25 mouse cellular contexts compared by ENCODE assay signal in genomic region chr1:22511614-22512013, GRCm38 (mm10).
DNase-seq lines count a peak whose midpoint lies in the region; ATAC-seq and TF ChIP-seq lines count a peak whose summit lies in the region.
"Had no signal": no experiment of that assay in that cellular context is flagged by ENCODE, and none has a peak within 500 bp of the region (broad histone marks: within the 10 kb centered on the region; RNA-seq: fewer than 3 reads in every experiment).

No protein-coding gene starts in this region.

- no peaks in the 10 kb centered on the region for H3K27me3 ChIP-seq in cerebellum, adult 2 months (ENCODE audit: control insufficient read depth, insufficient read depth, low read length)
- no peaks in the 10 kb centered on the region for H3K27me3 ChIP-seq in heart, embryonic 12.5 days (replicated peaks)
- H3K27me3 ChIP-seq: embryonic facial prominence, embryonic 13.5 days; forebrain, embryonic 13.5 days; heart, embryonic 13.5 days; hindbrain, embryonic 15.5 days had no signal

- no peak for TF ChIP-seq CTCF in layer of hippocampus, adult 2 months (conservative IDR thresholded peaks at IDR 0.05)
- TF ChIP-seq CTCF in cerebellum, adult 2 months (IDR thresholded peaks at IDR 0.05; ENCODE audit: borderline replicate concordance, insufficient read depth, low read depth, low read length) = no peak

- H3K27ac ChIP-seq in layer of hippocampus, adult 2 months = peak overlapping the region; percentile 36; the same call in 1 of the 2 replicates
- peak overlapping the region; percentile 45 for H3K27ac ChIP-seq in cerebellum, adult 2 months (ENCODE audit: insufficient read depth, low read length)
- H3K27ac ChIP-seq in heart, embryonic 12.5 days (ENCODE audit: poor library complexity, severe bottlenecking) = no peak overlapping the region
- H3K27ac ChIP-seq: embryonic facial prominence, embryonic 10.5 days; embryonic facial prominence, embryonic 13.5 days; forebrain, embryonic 10.5 days; forebrain, embryonic 13.5 days; heart, embryonic 13.5 days; hindbrain, embryonic 15.5 days had no signal

- no peak for TF ChIP-seq POLR2A in cerebellum, adult 2 months (IDR thresholded peaks at IDR 0.05; ENCODE audit: borderline replicate concordance, insufficient read depth, low read length)

- H3K9me3 ChIP-seq in heart, embryonic 12.5 days (replicated peaks) = no peaks in the 10 kb centered on the region
- H3K9me3 ChIP-seq: embryonic facial prominence, embryonic 10.5 days; embryonic facial prominence, embryonic 13.5 days; forebrain, embryonic 10.5 days; forebrain, embryonic 13.5 days; heart, embryonic 13.5 days; hindbrain, embryonic 15.5 days had no signal

- H3K9ac ChIP-seq in heart, embryonic 12.5 days = no peak overlapping the region
- H3K9ac ChIP-seq: embryonic facial prominence, embryonic 13.5 days; forebrain, embryonic 13.5 days; heart, embryonic 13.5 days; hindbrain, embryonic 15.5 days had no signal

- 18% methylated on average over 9 of the region's 9 CpGs for WGBS in cerebellum, adult 2 months
- WGBS in heart, embryonic 12.5 days = 79% methylated on average over 9 of the region's 9 CpGs

- no peak overlapping the region for H3K4me3 ChIP-seq in layer of hippocampus, adult 2 months
- peak overlapping the region; percentile 68 for H3K4me3 ChIP-seq in cerebellum, adult 2 months (replicated peaks; ENCODE audit: insufficient read depth, low read depth, low read length)
- no peak overlapping the region for H3K4me3 ChIP-seq in heart, embryonic 12.5 days
- H3K4me3 ChIP-seq: embryonic facial prominence, embryonic 10.5 days; embryonic facial prominence, embryonic 13.5 days; erythroblast, embryonic 14.5 days; forebrain, embryonic 10.5 days; forebrain, embryonic 13.5 days; heart, embryonic 13.5 days; hindbrain, embryonic 15.5 days had no signal

- DNase-seq in layer of hippocampus, adult 2 months (ENCODE audit: low spot score in 2 of 2) = no peak
- DNase-seq in layer of hippocampus, adult 8-10 months (ENCODE audit: low spot score in 2 of 2) = no peak
- DNase-seq in cerebellum, adult 2 months = peak; percentile 64 to 73
- peak; percentile 56 for DNase-seq in cerebellum, adult 9-11 months
- peak; percentile 92 for DNase-seq in gonadal fat pad, adult 2 months (ENCODE audit: low read depth)
- no peak for DNase-seq in left cerebral cortex, adult 9 months (ENCODE audit: low spot score in 2 of 2)
- no peak for DNase-seq in embryo, embryonic 11 days
- DNase-seq: adrenal gland, adult 8-10 months; adrenal gland, postnatal 25 days; gastrocnemius, postnatal 10 days; heart, adult 18-20 months; heart, postnatal 14 days; heart, postnatal 4 days; kidney, adult 2 months had no signal

- H3K4me2 ChIP-seq in heart, embryonic 12.5 days = no peak overlapping the region
- H3K4me2 ChIP-seq: embryonic facial prominence, embryonic 13.5 days; forebrain, embryonic 13.5 days; heart, embryonic 13.5 days; hindbrain, embryonic 15.5 days had no signal

- H3K4me1 ChIP-seq in cerebellum, adult 2 months (ENCODE audit: control insufficient read depth, insufficient read depth, low read length) = peaks cover 5% of the 10 kb centered on the region; the same call in 1 of the 2 replicates
- no peaks in the 10 kb centered on the region for H3K4me1 ChIP-seq in heart, embryonic 12.5 days (replicated peaks)
- H3K4me1 ChIP-seq: embryonic facial prominence, embryonic 10.5 days; embryonic facial prominence, embryonic 13.5 days; heart, embryonic 13.5 days had no signal

- no peaks in the 10 kb centered on the region for H3K36me3 ChIP-seq in heart, embryonic 12.5 days
- H3K36me3 ChIP-seq: embryonic facial prominence, embryonic 10.5 days; embryonic facial prominence, embryonic 13.5 days; forebrain, embryonic 10.5 days; heart, embryonic 13.5 days; hindbrain, embryonic 15.5 days had no signal

- ATAC-seq in heart, embryonic 12.5 days (ENCODE audit: insufficient number of reproducible peaks, low FRiP score) = no peak
- ATAC-seq: activated CD4-positive, CD25-positive, alpha-beta regulatory T cell, adult 4 months; forebrain, embryonic 13.5 days; forebrain, embryonic 16.5 days; intestine, postnatal 0 days had no signal

Comparison
In these comparisons a context has a peak if more than half of its experiments do, and no peak if none do; other contexts are left out.
1. DNase-seq: peak in cerebellum, adult 2 months (2 of 2), cerebellum, adult 9-11 months (single experiment) and gonadal fat pad, adult 2 months (single experiment); none in layer of hippocampus, adult 2 months (0 of 2), layer of hippocampus, adult 8-10 months (0 of 2), left cerebral cortex, adult 9 months (0 of 2) and embryo, embryonic 11 days (single experiment).